In genomic region chr14:103680285-103680819, GRCm38 (mm10) we compare ENCODE assay signal across 10 mouse cellular contexts. TPM values are rescaled to one million over a fixed set of nuclear protein-coding genes. Genes with fewer than 3 reads are reported as not detected.
DNase-seq lines count a peak whose midpoint lies in the region; ATAC-seq and TF ChIP-seq lines count a peak whose summit lies in the region.
"Had no signal": no experiment of that assay in that cellular context is flagged by ENCODE, and none has a peak within 500 bp of the region (broad histone marks: within the 10 kb centered on the region; RNA-seq: fewer than 3 reads in every experiment).

No protein-coding gene starts in this region.

- H3K27ac ChIP-seq in kidney, postnatal 0 days: no peak overlapping the region
- no peak overlapping the region for H3K27ac ChIP-seq in lung, embryonic 14.5 days (ENCODE audit: low read depth)
- H3K27ac ChIP-seq in olfactory bulb, adult 2 months (ENCODE audit: insufficient read depth, low read depth, low read length): peak overlapping the region; percentile 52; the same call in 1 of the 2 replicates

- H3K4me3 ChIP-seq in kidney, postnatal 0 days (replicated peaks; ENCODE audit: low read depth, low read length): no peak overlapping the region
- H3K4me3 ChIP-seq in lung, embryonic 14.5 days (ENCODE audit: low read depth, low read length): no peak overlapping the region
- no peak overlapping the region; the same call in 1 of the 2 replicates for H3K4me3 ChIP-seq in olfactory bulb, adult 2 months (ENCODE audit: insufficient read depth, low read depth, low read length)
- H3K4me3 ChIP-seq: megakaryocyte, embryonic 14.5 days had no signal

- DNase-seq in cerebellum, postnatal 14 days: no peak
- peak; percentile 3 for DNase-seq in kidney, postnatal 0 days (ENCODE audit: low spot score)
- DNase-seq in kidney, postnatal 4 days: no peak
- peak; percentile 48 for DNase-seq in lung, embryonic 14.5 days
- DNase-seq in testis, postnatal 10 days (ENCODE audit: low spot score): no peak
- DNase-seq: thymus, postnatal 36 days had no signal

- no peak for TF ChIP-seq POLR2A in olfactory bulb, adult 2 months (IDR thresholded peaks at IDR 0.05; ENCODE audit: insufficient read depth, low read depth, low read length)

- TF ChIP-seq CTCF in kidney, postnatal 0 days (IDR thresholded peaks at IDR 0.05; ENCODE audit: low read depth): no peak
- TF ChIP-seq CTCF in lung, embryonic 14.5 days (IDR thresholded peaks at IDR 0.05; ENCODE audit: low read depth): no peak
- TF ChIP-seq CTCF in olfactory bulb, adult 2 months (IDR thresholded peaks at IDR 0.05; ENCODE audit: insufficient read depth, low read depth, low read length): no peak

- H3K36me3 ChIP-seq in kidney, postnatal 0 days (ENCODE audit: insufficient read depth, low read length): no peaks in the 10 kb centered on the region
- no peaks in the 10 kb centered on the region for H3K36me3 ChIP-seq in lung, embryonic 14.5 days (ENCODE audit: insufficient read depth)

- no peak overlapping the region for H3K9ac ChIP-seq in kidney, postnatal 0 days (ENCODE audit: low read depth, low read length)
- H3K9ac ChIP-seq in lung, embryonic 14.5 days: no peak overlapping the region; the same call in 1 of the 2 replicates

- H3K4me1 ChIP-seq in kidney, postnatal 0 days (replicated peaks; ENCODE audit: insufficient read depth, low read length): no peaks in the 10 kb centered on the region
- H3K4me1 ChIP-seq in lung, embryonic 14.5 days (ENCODE audit: insufficient read depth): peaks cover 8% of the 10 kb centered on the region; the same call in 1 of the 2 replicates
- H3K4me1 ChIP-seq in olfactory bulb, adult 2 months (ENCODE audit: control insufficient read depth, insufficient read depth, low read length): peaks cover 28% of the 10 kb centered on the region
- H3K4me1 ChIP-seq: megakaryocyte, embryonic 14.5 days had no signal

- no peaks in the 10 kb centered on the region for H3K9me3 ChIP-seq in kidney, postnatal 0 days (replicated peaks; ENCODE audit: low read length)
- H3K9me3 ChIP-seq in lung, embryonic 14.5 days (ENCODE audit: low read depth, low read length): no peaks in the 10 kb centered on the region

- peak overlapping the region; percentile 41 for H3K4me2 ChIP-seq in kidney, postnatal 0 days (ENCODE audit: low read length)
- peak overlapping the region; percentile 54 for H3K4me2 ChIP-seq in lung, embryonic 14.5 days

- ATAC-seq in cerebellum, adult (ENCODE audit: insufficient number of reproducible peaks, low FRiP score, low TSS enrichment): peak; percentile 24; the same call in 1 of the 2 replicates
- no peak; the same call in 1 of the 2 replicates for ATAC-seq in kidney, postnatal 0 days (replicated peaks; ENCODE audit: low FRiP score, low read depth)
- ATAC-seq in lung, embryonic 14.5 days (ENCODE audit: insufficient read depth): peak; percentile 92
- ATAC-seq in erythroblast, adult 5-6 weeks (replicated peaks; ENCODE audit: low FRiP score, poor library complexity, severe bottlenecking): no peak

- 33% methylated on average over 7 of the region's 7 CpGs for WGBS in kidney, postnatal 0 days
- WGBS in lung, embryonic 14.5 days: 18% methylated on average over 7 of the region's 7 CpGs
- WGBS in olfactory bulb, adult 2 months: 45% methylated on average over 7 of the region's 7 CpGs

- H3K27me3 ChIP-seq in kidney, postnatal 0 days (ENCODE audit: insufficient read depth, low read length): no peaks in the 10 kb centered on the region
- no peaks in the 10 kb centered on the region for H3K27me3 ChIP-seq in lung, embryonic 14.5 days (ENCODE audit: insufficient read depth, low read length)
- H3K27me3 ChIP-seq: megakaryocyte, embryonic 14.5 days had no signal

RNA-seq across cellular contexts. Expression of gene Slain1, which starts 30.3 kb away (rescaled TPM):
- 2.9 and 3.4 TPM in 2 replicates for polyA plus RNA-seq in kidney, postnatal 0 days (2015; fragmentation: Nextera tagmentation; extraction: Ambion mirVana)
- 2.4 and 3.0 TPM in 2 replicates for polyA plus RNA-seq in lung, embryonic 14.5 days (2014; fragmentation: Nextera tagmentation; extraction: Ambion mirVana)
- not detected in 2 replicates for polyA plus RNA-seq in olfactory bulb, adult 2 months (2012; ENCODE audit: insufficient read depth, insufficient read length, low replicate concordance, missing spikeins)
- 0.42 and 2.5 TPM in 2 replicates for total RNA-seq in erythroblast, adult 5-6 weeks (2015; ENCODE audit: low replicate concordance)
- 1.4 and 7.5 TPM in 2 replicates for total RNA-seq in erythroblast, adult 5-6 weeks (2017; ENCODE audit: low replicate concordance)

Comparison
In these comparisons a context has a peak if more than half of its experiments do, and no peak if none do; other contexts are left out.
1. DNase-seq: peak in kidney, postnatal 0 days (single experiment) and lung, embryonic 14.5 days (single experiment); none in cerebellum, postnatal 14 days (0 of 2), kidney, postnatal 4 days (0 of 2) and testis, postnatal 10 days (single experiment).
2. ATAC-seq: peak in cerebellum, adult (single experiment) and lung, embryonic 14.5 days (single experiment); none in kidney, postnatal 0 days (single experiment) and erythroblast, adult 5-6 weeks (single experiment).